Mouse (Mus musculus): ENCODE data around the gene Nr2f2.

DNA sequence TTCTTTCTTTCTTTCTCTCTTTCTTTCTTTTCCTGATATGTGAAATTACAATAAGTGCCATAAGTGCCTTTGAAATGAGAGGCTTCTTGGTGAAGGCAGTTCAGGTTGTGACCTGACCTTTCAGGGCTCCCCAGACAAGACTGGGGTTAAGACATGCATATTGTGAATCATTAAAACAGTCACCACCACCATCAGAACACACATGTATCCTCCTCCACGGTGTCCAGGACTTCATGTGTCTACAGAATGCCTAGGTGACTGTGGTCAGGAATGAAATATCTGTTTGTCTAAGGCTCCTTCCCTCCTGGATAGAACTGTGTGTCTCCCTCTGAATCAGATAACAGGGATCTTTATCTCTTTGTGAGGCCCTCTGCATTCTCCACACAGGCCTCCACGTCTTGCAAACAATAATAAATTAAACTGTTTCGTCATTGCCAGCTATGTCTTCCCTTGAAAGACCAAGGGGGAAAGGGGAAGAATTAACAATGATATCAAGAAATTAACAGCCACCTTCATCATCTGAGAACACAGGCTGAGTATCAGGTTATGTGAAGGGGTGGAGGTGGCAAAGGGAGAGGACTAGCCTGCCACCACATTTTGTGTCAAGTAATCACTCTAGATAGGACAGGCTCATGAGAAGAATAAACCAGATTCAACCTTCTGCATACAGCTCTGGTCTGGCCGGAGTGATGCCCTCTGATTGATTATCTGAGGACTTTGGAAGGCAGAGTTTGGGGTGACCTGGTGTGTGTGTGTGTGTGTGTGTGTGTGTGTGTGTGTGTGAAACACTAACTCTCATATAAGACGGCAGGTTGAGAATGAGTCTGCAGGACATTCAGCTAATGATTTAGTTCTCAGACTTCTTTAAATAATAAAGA lies 10.6 kb downstream of the Nr2f2 start:
- no peak for TF ChIP-seq CTCF (conservative IDR thresholded peaks at IDR 0.05; ENCODE audit: insufficient read depth, insufficient read length, low read depth, low read length)
- TF ChIP-seq POLR2A (IDR thresholded peaks at IDR 0.05; ENCODE audit: low read depth, low read length) = no peak
